Mouse (Mus musculus) hindbrain, embryonic 15.5 days (tissue): ENCODE results near the gene Jmjd4. TPM values are rescaled to one million over a fixed set of nuclear protein-coding genes. Genes with fewer than 3 reads are reported as not detected.

Experiments
- polyA plus RNA-seq: library from polyadenylated mRNA; unstranded; fragments of >200 nt; fragmentation: Nextera tagmentation; extraction: Ambion mirVana; gene quantifications from 2 replicates; pipeline ENCODE4 v1.2.1, GENCODE M21; 2015

Gene Jmjd4
- polyA plus RNA-seq, 1 experiment from 2014 or later, result 18.2 TPM

Other genes starting within 250 kb of the Jmjd4 start
- gene Mrpl55, start 247.6 kb upstream of the Jmjd4 start, polyA plus RNA-seq, result 93.3 and 103 TPM in 2 replicates
- 27.7 and 28.6 TPM in 2 replicates for gene 2310033P09Rik, start 241.7 kb upstream of the Jmjd4 start, polyA plus RNA-seq
- gene Arf1, start 221.8 kb upstream of the Jmjd4 start, polyA plus RNA-seq, result 620 and 653 TPM in 2 replicates
- 0.94 and 1.5 TPM in 2 replicates for gene Wnt3a, start 159.3 kb upstream of the Jmjd4 start, polyA plus RNA-seq
- 3.5 and 4.1 TPM in 2 replicates for gene Wnt9a, start 143.1 kb upstream of the Jmjd4 start, polyA plus RNA-seq
- not detected in 2 replicates for gene Prss38, start 74.4 kb upstream of the Jmjd4 start, polyA plus RNA-seq
- gene Snap47, start 1.1 kb downstream of the Jmjd4 start, polyA plus RNA-seq, result 534 and 558 TPM in 2 replicates
- gene Zfp867, start 22.4 kb downstream of the Jmjd4 start, polyA plus RNA-seq, result 12.6 and 12.7 TPM in 2 replicates
- gene Zkscan17, start 76.7 kb downstream of the Jmjd4 start, polyA plus RNA-seq, result 13.9 and 14.7 TPM in 2 replicates
- gene Nlrp3, start 91.5 kb downstream of the Jmjd4 start, polyA plus RNA-seq, result 0.23 and 0.25 TPM in 2 replicates
- gene Olfr222, start 126.2 kb downstream of the Jmjd4 start, polyA plus RNA-seq, result not detected in 2 replicates
- gene Olfr223, start 143.2 kb downstream of the Jmjd4 start, polyA plus RNA-seq, result not detected in 2 replicates
- 78.7 and 80.4 TPM in 2 replicates for gene Mprip, start 211.3 kb downstream of the Jmjd4 start, polyA plus RNA-seq